Mouse (Mus musculus): ENCODE data around the gene Rbm33.

DNA sequence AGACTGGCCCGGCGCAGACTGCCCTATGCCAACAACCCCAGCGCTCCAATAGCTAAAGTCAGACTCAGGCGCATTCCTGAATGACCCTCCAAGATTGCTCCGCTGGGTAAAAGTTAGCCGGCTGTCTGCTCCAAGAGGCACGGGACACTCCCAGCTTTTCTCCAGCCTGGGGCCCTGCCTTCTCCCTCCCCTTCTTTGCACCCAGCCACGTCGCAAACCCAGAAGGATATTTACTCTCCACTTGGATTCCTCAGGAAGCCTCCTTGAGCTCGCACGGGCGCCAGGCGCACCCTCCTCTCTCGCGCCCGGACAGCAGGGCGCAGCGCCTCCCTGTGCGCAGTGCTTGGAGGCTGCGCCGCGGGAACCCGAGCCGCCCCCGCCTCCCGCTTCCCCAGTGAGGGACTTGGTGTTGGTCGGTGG is 141.9 kb downstream of the Rbm33 start:
- no peak for TF ChIP-seq CTCF (conservative IDR thresholded peaks at IDR 0.05; ENCODE audit: insufficient read depth, insufficient read length, low read depth, low read length)
- no peak for TF ChIP-seq POLR2A (IDR thresholded peaks at IDR 0.05; ENCODE audit: low read depth, low read length)
